Mouse (Mus musculus) layer of hippocampus, adult 8-10 months (tissue): ENCODE measurements around the gene Exoc7. TPM values are rescaled to one million over a fixed set of nuclear protein-coding genes. Genes with fewer than 3 reads are reported as not detected.

ENCODE experiments used
- DNase-seq, 2 experiments: peaks; one replicate each; pipeline ENCODE4 v3.0.0; 2022; ENCODE audit warnings: low spot score in 2 of 2
- total RNA-seq, 4 experiments: library from RNA; stranded (reverse); gene quantifications; 2 replicates each; pipeline ENCODE4 v1.2.4; 2022

Exoc7 gene
- 100 to 1,000 TPM in 1 of 4 experiments, 10 to 100 TPM in 3; 82.4 to 103 (median 88.9) TPM for total RNA-seq

DNA sequence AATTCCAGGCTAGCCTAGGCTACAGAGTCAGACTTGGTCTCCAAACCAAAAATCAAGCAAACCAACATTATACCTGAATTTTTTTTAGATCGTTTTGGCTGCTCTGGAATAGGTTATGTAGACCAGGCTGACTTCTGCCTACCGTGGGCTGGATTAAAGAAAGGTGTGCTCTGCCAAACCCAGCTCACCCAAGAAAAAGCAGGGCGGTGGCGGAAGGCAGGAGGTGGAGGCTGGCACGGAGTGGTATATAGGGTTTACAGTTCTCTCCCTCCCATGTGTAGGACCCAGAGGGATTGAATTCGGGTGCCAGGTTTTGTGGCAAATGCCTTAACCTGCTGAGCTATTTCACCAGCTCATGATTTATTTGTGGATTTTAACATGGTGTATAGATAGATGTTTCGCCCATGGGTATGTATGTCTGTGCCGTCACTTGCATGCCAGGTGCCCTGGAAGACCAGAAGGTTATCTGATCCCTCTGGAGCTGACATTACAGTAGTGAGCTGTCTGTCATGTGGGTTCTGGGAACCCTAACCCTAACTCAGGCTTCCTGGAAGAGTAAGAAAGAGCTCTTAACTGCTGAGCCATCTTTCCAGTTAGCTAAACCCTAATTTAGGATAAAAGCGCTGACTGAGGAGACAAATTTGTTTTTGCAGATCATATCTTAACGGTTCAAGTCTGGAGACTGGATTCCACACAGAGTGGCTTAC is at the start of gene Exoc7:
Gene Exoc7 (minus strand): TSS at position 215 of the 707 bp plus-strand sequence.
- DNase-seq = no peak

DNA sequence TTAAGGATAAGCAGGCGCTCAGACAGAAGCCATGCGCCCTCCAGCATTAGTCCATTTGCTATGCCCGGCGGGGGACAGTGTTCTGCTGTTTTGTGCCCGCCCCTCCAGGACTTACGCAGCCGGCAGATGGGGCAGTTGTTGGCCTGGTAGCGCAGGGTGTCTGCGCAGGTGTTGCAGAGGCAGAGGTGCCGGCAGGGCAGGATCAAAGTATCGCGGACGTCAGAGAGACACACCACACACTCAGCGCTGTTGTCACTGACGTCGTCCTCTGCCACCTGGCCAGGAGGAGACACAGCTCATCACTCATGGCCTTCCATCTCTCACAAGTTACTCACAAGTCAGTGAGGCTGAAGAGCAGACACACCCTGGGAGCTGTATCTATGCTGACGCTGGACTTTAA is 47.5 kb upstream of the Exoc7 start:
- no peak for DNase-seq

DNA sequence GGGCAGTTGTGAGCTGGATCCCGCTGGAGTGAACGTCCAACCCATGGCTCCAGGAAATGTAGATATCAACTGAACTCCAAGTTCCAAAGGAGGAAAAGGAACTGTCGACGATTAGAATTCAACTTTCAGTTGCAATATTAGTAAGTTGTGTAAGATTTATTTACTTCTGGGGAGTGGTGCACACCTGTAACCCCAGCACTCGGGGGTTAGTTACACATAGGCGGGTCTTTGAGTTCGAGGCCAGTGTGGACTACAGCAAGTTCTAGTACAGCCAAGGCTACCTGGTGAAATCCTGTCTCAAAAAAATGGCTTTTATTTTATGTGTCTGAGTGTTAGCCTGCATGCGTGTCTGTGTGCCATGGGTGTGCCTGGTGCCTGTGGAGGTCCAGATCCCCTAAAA is 46.5 kb upstream of the Exoc7 start:
- no peak for DNase-seq

DNA sequence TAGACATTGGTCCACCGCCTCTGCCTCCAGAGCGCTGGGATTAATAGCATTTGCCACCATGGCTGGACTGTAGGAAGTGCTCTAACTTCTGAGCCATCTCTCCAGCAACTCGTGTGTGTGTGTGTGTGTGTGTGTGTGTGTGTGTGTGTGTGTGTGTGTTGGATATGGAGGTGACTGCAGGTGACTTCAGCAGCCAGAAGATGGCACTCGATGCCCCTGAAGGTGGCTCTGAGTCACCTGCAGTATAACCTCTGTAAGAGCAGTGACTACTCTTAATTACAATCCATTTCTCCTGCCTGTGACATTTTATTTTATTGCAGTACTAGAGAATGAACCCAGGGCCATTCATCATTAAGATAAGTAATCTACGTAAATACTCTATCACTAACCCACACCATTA is 44.3 kb upstream of the Exoc7 start:
- no peak for DNase-seq

DNA sequence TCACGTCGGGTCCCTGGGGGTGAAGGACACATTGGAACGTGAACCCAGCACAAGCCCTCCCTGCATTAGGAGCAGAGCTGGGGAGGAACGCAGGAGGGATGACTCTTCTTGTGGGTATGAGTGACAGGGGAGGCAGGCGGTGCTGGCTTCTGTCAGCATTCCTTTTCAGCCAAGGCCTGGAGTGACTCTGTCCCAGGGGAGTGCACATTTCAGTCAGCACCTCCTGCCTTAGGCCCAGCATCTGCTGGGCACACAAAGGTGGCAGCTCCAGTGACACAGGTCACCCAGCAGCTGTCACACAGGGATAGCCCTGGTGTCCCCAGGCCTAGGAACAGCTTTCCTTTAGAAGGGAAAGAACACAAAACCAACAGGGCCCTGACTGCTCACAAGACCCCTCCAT is 40.9 kb upstream of the Exoc7 start:
- no peak for DNase-seq

DNA sequence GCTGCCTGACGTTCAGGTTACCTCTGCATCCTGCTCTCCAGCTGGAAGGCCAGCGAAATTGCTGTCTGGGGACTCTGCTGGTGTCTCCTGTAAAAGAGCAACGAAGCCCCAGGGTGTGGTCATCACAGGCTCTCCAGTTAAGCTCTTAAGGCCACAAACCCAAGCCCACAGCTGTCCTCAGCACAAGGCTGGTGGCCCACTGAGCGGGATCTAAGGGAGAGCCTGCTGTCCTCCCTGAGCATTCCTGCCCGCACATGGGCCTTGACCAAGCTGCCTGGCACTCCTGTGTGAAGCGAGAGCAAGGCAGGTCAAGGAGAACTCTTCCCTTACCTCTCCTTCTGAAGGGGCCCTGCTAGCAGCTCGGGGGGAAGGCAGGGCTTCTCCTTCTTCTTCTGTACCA is 40.0 kb upstream of the Exoc7 start:
- no peak for DNase-seq

DNA sequence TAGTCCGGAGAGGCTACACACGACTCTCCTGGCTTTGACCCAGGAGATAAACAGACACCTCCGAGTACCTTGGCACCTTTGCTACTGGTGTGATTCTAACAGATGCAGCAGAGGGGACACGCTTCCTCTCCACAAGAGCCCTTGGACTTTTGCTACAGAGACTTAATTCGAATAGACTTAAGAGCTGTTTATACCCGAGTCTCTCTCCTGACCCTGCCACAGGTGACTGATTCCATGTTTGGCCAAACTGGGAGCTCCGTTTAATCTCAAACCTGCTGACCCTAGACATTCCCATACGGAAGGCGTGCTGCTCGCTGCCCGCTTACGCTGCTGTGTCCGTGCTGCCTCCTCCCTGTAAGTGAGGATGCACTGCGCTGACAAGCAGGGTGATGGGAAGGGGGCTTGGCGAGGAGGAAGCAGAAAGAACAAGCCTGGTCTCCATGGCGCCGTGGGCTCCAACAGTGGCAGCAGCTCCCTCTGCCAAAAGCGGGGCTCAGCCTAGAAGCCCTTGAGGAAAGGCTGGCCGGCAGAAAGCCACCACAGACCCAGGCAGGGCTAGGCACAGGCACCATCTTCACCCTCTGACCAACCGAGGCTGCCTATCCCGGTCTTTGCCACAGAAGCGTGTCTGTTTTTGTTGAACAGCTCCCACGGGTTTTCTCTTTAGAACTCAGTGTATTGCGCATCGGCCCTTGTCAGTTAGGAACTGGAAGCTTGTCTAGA is 35.2 kb upstream of the Exoc7 start:
- DNase-seq = no peak

DNA sequence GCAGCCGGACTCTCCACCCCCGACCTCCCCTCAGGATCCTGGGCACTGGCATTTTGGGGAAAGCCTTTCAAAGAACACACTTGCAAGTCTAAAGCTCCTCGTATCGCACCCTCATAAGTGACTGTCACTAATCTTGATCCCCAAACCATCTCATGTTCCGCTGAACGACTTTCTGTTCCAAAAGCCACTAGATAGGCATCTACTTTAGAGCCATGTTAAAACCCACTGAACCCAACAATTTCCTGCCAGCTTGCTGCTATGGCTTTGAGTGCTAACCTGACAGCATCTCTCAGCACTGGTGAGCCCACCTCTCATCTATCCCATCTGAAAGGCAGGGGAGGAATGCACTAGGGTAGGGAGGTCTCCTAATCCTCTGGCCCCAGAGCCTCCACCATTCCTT is 30.5 kb upstream of the Exoc7 start:
- no peak for DNase-seq

DNA sequence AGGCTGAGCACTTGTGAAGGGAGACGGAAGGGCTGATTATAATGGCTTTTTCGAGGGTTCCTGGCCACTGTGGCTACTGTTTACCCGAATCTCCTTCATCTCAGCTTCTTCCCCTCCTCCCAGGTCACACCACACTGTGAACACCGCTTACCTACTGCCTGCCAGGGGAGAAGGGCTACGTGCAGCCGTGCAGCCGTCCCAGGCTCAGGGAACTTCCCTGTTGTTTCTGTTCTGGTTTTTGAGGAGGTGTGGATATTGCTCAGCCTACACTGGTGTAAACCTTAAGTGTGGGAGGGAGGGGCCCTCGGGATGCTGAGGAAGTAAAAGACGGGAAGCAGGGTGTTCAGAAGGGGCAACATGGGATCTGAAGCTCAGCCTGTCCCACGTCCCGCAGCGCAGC is 30.0 kb upstream of the Exoc7 start:
- DNase-seq = no peak

DNA sequence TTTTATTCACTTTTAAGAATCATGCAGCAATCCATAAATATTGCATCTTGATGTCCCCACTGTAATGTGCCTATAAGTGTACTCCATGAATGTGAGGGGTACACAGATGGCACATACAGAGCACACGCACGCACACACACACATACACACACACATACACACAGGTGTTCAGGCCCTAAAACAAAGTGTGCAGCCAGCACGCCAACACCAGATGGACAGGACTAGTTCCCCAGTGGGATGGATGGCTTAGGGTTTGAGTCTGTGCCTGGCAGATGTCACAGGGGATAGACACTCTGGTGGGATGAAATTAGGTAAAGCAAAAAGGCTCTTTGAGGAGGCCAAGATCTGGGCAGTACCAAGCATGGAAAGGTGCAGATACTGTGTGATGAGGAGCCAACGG is 29.4 kb upstream of the Exoc7 start:
- DNase-seq = no peak

DNA sequence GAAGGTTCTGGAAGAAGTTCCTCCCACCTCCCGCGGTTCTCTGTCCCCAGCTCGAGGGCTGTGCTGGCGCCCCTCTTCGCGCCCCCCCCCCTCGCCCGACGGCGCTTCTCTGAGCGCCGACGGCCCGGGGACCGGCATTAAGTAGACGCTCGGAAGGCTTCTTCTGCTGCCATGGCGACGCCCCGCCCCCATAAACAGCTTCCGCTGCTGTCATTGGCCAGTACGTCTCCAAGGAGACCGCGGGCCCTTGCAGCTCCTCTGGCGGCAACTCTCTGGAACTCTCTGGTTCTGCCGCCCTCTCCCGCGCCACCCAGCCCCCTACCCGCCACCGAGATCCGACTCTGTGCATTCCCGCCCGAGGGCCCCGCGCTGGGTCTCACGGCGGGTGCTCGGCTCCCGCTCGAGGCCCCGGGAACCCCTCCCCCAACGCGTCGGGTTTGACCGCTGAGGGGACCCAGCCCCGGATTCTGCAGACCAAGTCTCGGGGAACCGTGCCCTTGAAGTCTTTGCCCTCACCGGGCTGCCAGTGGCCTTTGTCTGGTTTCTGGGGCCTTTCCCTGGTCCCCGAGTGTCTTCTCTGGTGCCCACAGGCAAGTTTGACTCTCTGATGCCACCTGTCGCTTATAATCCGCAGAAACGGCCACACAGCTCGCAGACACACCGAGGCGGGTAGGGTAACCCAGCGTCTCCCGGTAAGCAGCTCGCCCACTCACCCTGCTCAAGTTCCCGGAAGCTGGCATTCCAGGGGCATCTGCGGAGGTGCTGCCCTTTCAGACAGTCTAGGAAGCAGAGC is 28.4 kb upstream of the Exoc7 start, which contains the start of gene Foxj1:
Gene Foxj1 (minus strand): TSS at position 156 of the 793 bp plus-strand sequence.
- DNase-seq = peak; percentile 94 to 97

DNA sequence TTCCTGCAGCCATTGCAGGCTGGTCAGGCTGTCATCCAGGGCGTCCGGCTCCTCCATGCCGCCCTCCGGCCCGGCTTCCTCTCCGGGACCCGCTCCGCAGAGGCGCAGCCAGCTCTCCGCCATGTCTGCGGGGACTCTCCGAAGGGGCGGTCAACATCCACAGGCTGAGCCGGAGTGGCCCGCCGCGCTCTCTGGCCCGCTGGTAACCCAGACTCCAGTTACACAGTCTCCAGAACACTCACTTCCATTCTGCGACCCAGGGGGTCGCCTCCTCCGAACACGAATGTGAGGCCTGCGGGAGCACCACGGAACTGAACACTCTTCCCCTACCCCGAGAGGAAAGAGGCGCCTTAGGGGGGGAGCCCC is 27.4 kb upstream of the Exoc7 start:
- no peak for DNase-seq

DNA sequence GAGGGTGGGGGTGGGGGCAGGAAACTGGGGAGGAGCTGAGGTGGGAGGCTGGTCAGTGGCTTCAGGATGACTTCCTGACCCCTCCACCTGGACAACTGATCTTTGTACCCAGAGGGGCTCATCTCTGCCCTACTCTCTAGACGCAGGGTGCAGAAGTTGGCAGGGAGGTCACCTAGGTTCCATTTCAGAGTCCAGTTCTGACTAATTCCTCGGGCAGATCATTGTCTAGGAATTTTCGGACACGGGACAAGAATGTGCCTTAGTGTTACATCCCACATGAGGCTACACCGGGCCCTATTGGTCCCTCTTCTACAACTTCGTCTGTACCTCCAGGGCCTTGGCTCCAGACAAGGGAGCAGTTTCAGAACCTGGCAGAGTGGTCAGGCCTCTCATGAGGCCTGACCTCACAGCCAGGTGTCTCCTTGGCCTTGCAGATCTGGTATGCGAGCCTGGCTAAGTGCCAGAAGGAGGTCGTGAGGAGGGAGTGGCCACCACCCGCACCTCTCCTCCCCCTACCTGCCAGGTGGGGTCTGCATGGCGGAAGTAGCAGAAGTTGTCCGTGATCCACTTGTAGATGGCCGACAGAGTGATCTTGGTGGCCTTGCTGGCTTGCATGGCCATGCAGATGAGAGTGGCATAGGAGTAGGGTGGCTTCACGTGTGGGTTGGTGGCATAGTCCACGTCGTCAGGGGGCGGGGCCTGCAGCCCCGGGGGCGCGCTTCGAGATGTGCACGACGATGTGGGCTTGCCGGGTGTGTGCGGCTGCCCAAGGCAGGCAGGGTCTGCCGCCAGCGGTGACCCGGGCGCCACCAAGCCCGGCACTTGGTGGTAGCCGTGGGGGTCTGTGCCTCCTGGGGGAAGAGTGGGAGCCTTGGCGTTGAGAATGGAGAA is 26.7 kb upstream of the Exoc7 start:
- DNase-seq = peak in 1 of 2 experiments; percentile 23

DNA sequence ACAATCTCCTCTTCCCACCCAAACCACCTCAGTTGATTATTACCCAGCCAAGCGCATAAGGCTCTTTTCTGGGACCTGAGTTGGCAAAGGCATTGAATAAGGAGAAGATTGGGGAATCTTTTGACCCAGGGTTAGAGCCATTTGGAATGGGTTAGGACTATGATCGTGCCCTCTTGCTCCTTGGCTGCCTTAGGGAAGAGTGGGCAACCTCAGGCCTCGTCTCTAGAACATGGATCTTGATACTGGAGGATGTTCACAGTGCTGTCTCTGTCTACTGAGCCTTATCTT is 25.9 kb upstream of the Exoc7 start:
- no peak for DNase-seq

DNA sequence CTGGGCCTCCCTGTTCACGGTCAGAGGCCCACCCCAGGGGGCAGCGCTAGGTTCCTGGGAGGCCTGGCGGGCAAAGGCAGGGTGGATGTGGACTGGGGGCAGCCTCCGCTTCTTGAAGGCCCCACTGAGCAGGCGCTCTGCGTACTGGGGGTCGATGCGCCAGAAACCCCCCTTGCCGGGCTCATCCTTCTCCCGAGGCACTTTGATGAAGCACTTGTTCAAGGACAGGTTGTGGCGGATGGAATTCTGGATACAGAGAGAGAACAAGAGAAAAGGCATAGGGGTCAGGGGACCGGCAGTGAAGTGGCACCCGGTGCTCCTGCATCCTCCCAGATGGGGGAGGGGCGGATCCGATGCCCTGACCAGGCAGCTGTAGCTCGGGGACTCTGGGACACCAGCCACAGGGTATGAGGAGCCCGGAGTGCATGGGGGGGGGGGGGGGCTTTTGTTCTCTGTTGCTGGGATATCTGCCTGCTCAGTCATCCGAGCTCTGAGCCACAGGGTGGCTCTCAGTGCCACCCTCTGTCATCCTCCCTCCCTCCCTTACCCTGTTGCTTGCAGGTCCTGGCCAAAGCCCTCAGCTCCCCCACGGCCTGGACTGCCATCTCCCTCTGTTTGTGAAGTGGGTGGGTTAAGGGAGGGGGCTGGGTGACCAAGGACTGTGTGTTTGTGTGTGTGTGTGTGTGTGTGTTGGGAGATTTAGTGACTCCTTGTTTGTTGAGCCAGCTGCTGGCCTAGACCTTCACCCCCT is 25.4 kb upstream of the Exoc7 start:
- DNase-seq = peak in 1 of 2 experiments; percentile 57

DNA sequence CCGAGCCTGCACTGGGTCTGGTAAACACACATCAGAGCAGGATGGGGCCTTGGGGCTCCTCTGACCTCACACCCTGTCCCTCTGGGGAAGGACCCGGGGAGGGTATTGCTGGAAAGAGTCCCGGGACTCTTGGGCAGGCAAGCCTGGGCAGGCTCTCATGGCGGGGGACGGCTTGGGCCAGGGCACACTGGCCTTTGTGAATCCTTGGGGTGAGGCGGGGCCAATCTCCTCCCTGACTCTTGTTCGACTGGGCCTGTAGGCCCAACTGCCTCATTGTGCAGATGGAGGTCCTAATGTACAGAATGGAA is 23.1 kb upstream of the Exoc7 start:
- DNase-seq = peak in 1 of 2 experiments; percentile 56

DNA sequence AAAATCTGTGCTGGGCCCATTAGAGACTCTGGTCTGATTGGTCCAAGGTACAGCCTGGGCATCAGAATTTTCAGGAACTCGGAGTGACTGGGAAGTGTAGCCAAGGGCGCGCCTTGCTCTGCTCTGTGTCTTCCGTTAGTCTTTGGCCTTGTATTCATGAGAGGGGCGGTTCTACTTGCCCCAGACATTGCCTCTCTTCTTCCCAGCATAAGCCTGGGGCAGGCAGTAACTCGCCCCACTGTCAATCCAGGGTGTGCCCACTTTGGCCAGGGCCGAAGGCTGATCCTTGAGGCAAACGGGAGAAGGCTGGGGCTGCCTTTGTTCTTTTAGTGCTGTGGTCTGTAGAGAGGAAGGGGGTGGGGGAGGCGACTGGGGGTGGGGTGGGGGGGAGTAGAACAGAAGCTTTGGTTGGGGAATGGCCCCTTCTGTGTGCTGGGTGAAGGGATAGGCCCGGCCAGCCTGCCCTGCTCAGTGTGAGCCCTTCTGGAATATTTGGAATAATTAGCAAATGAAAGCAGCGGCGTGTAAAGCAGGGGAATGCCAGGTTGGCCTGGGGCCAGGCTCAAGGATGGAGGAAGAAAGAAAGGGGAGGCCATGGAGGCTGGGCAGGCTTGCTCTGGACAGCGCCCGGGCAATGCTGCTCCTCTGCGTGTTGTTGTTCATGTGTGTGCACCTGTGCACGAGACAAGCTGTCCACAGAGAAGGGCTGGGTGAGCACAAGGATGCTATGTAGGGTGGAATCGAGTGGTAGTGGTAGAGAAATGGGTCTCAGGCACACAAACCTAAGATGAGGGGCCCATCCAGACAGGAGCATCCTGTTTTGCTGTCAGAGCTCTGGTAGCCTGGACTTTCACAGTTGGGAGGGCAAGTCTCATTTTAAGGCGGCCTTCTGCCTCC is 22.5 kb upstream of the Exoc7 start:
- DNase-seq = no peak

DNA sequence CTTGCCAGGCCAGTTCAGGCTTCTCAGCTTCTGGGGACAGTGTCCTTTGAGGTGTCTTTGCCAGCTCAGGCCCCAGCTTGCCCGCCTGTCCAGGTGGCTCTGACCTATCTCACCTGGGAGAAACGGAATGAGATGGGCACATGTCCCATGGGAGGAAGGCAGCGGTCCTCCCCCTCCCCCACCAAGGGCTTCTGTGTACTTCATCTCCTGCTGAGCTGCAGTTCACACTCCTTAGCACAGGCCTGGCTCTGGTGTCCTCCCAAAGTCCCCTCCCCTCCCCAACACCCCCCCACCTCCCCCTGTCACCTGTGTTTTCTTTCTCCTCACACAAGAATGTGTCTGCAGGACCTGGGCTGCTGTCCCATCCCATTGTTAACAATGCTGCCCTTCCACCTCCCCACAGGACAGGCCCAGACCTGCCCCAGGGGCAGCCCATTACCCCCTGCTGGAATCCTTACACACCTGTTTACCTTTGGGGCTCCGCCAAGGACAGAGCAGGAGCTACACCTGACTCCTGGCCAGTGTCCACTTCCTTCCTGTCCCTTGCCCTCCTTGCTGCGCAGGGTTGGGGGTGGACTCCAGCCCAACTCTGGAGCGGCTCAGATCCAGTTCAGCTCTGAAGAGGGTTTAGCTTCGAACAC is 20.1 kb upstream of the Exoc7 start:
- DNase-seq = no peak
